Mouse (Mus musculus) hindbrain, embryonic 15.5 days (tissue): ENCODE results near the gene Chrne. TPM values are rescaled to one million over a fixed set of nuclear protein-coding genes. Genes with fewer than 3 reads are reported as not detected.

Experiments
- ATAC-seq: fragments of 200-750 bp; cut with Nextera tagmentation; 2 replicates; pipeline ENCODE4 v1.8.0; 2017; ENCODE audit warnings: low read depth, moderate number of reproducible peaks, moderate TSS enrichment; ENCODE audit not compliant: low FRiP score
- H3K27ac ChIP-seq: fragments of 300-500 bp; sonication (generic); replicated peaks from 2 replicates; pipeline ENCODE4 v1.5.1; 2015; ENCODE audit warnings: mild to moderate bottlenecking, inconsistent platforms
- H3K27me3 ChIP-seq: fragments of 300-500 bp; sonication (generic); 2 replicates; pipeline ENCODE4 v1.6.1; 2015; ENCODE audit warnings: control low read depth, inconsistent platforms
- H3K36me3 ChIP-seq: fragments of 300-500 bp; sonication (generic); 2 replicates; pipeline ENCODE4 v1.6.1; 2015; ENCODE audit warnings: control low read depth, inconsistent platforms
- H3K4me1 ChIP-seq: fragments of 300-500 bp; sonication (generic); replicated peaks from 2 replicates; pipeline ENCODE4 v1.6.1; 2015; ENCODE audit warnings: control low read depth, inconsistent platforms
- H3K4me2 ChIP-seq: fragments of 300-500 bp; sonication (generic); 2 replicates; pipeline ENCODE4 v1.6.1; 2015; ENCODE audit warnings: moderate library complexity, mild to moderate bottlenecking, inconsistent platforms
- H3K4me3 ChIP-seq: fragments of 300-500 bp; sonication (generic); 2 replicates; pipeline ENCODE4 v1.5.1; 2015; ENCODE audit warnings: mild to moderate bottlenecking, inconsistent platforms
- H3K9ac ChIP-seq: fragments of 300-500 bp; sonication (generic); 2 replicates; pipeline ENCODE4 v1.6.1; 2015; ENCODE audit warnings: inconsistent platforms
- H3K9me3 ChIP-seq: fragments of 300-500 bp; sonication (generic); 2 replicates; pipeline ENCODE4 v1.6.1; 2016; ENCODE audit warnings: control low read depth, inconsistent platforms
- WGBS: fragments of 180-500 bp; shearing (Covaris S2); methylation state at CpG from one replicate; pipeline ENCODE4 v1.1.7; 2015; 5-methylcytosine and 5-hydroxymethylcytosine counted together
- polyA plus RNA-seq: library from polyadenylated mRNA; unstranded; fragments of >200 nt; fragmentation: Nextera tagmentation; extraction: Ambion mirVana; gene quantifications from 2 replicates; pipeline ENCODE4 v1.2.1, GENCODE M21; 2015

Chrne gene
- polyA plus RNA-seq, 1 experiment from 2014 or later, result 0.51 TPM

DNA sequence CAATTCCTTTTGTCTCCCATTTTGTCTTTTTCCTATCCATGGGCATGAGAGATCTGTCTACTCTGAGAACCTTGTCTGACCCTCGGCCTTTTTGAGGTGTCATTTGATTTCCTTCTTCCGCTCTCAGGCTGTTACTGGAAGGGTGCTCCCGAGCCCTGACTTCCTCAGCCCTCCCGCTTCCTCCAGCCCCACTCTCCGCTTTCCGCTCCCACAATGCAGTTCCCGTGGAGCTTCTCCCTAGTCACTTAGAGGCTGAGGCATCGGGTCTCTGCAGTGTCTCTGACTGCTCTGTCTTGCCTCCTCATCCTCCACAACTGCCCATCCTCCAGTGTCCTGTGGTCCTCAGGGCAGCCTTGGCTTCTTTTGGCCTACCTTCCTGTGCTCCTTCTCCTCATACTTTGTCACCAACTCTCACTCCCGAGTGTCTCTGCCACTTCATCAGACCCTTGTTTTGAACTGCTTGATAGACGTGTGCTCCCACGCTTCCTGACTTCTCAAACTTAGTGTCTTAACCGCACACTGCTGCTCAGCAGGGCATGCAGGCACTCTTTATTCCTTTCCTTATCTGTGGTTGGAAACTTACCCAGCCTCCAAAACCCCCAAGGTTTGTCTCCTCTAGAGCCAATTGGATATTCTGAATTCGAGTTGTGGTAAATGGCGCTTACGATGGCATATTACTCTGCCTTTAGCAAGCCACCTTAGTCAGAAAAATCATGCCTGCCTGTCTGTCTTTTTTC, 24.6 kb downstream of the Chrne start:
- H3K4me3 ChIP-seq, result no peak overlapping the region
- peaks cover 10% of the 10 kb centered on the region; the same call in 1 of the 2 replicates for H3K36me3 ChIP-seq
- H3K27ac ChIP-seq, result no peak overlapping the region
- no peaks in the 10 kb centered on the region; the same call in 1 of the 2 replicates for H3K4me1 ChIP-seq
- no peak for ATAC-seq
- H3K27me3 ChIP-seq, result no peaks in the 10 kb centered on the region
- H3K9ac ChIP-seq, result no peak overlapping the region
- H3K4me2 ChIP-seq, result no peak overlapping the region
- H3K9me3 ChIP-seq, result no peaks in the 10 kb centered on the region
- WGBS, result 84% methylated on average over 15 of the region's 15 CpGs

GRCm38 (mm10) chr11:70591733-70592132, 27.3 kb downstream of the Chrne start:
- Histone ChIP-seq H3K27ac (no peak overlapping the region), H3K4me2 (no peak overlapping the region), H3K9ac (no peak overlapping the region), H3K4me1 (no peaks in the 10 kb centered on the region; the same call in 1 of the 2 replicates), H3K27me3 (no peaks in the 10 kb centered on the region), H3K9me3 (no peaks in the 10 kb centered on the region), H3K36me3 (no peaks in the 10 kb centered on the region), H3K4me3 (no peak overlapping the region)
- ATAC-seq, result no peak
- WGBS, result 75% methylated on average over 1 of the region's 1 CpGs

DNA sequence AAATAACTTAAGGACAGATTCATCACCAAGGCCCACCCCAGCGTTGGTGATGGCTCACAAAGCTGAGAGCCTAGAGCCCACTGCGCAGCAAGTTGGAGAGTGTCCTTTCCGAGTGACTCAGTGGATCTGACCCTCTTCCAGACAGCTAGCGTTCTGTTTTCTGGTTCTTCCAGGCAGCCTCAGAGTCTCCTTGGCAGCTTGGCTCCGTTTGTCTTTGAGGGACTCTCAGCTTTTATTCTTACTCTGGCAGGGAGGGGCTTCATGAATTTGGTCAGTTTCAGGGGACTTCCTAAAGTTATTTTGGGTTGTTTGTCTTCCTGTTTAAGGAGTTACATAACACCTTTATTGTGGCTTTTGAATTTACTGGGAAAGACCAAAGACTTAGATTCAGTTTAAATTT, 32.1 kb downstream of the Chrne start:
- WGBS, result 80% methylated on average over 5 of the region's 5 CpGs

DNA sequence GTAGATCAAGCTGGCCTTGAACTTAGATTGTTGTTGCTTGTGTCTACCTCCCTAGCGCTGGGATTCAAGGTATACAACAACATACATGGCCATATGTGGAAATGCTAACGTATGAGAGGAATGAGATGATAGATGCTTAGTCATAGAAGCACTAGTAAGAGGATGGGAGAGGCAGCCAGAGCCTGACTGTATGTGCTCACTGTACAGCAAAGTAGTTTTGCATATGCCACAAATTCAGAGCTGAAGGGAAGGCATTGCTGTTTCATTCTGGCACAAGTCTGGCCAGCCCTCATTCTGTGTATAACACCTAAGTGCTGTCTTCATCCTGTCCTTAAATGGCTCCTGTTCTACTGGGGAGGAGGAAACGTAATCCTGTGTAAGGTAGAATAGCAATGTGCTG, 32.8 kb downstream of the Chrne start:
- 89% methylated on average over 3 of the region's 3 CpGs for WGBS
- peaks cover 34% of the 10 kb centered on the region for H3K4me1 ChIP-seq
- no peak overlapping the region for H3K27ac ChIP-seq
- no peaks in the 10 kb centered on the region for H3K36me3 ChIP-seq
- no peak overlapping the region for H3K9ac ChIP-seq
- no peaks in the 10 kb centered on the region for H3K27me3 ChIP-seq
- H3K4me3 ChIP-seq, result no peak overlapping the region
- H3K4me2 ChIP-seq, result no peak overlapping the region
- H3K9me3 ChIP-seq, result no peaks in the 10 kb centered on the region
- ATAC-seq, result no peak

More for the DNA sequence above, 32.1 kb downstream of the Chrne start:
- Histone ChIP-seq H3K27ac (no peak overlapping the region), H3K9ac (no peak overlapping the region), H3K27me3 (no peaks in the 10 kb centered on the region), H3K4me1 (peaks cover 33% of the 10 kb centered on the region), H3K36me3 (no peaks in the 10 kb centered on the region), H3K4me2 (no peak overlapping the region), H3K9me3 (no peaks in the 10 kb centered on the region), H3K4me3 (no peak overlapping the region)
- no peak for ATAC-seq

- Histone ChIP-seq H3K9me3 (no peaks in the 10 kb centered on the region), H3K27me3 (no peaks in the 10 kb centered on the region), H3K4me1 (peaks cover 34% of the 10 kb centered on the region), H3K4me3 (no peak overlapping the region), H3K9ac (no peak overlapping the region), H3K27ac (peak overlapping the region; percentile 39; the same call in 1 of the 2 replicates), H3K4me2 (no peak overlapping the region), H3K36me3 (no peaks in the 10 kb centered on the region)
- ATAC-seq, result peak; percentile 59; the same call in 1 of the 2 replicates
- 32% methylated on average over 7 of the region's 7 CpGs for WGBS
Observed at GRCm38 (mm10) chr11:70585457-70585856, 33.6 kb downstream of the Chrne start.

GRCm38 (mm10) chr11:70583775-70584174, 35.2 kb downstream of the Chrne start:
- no peak overlapping the region for H3K27ac ChIP-seq
- H3K4me3 ChIP-seq, result no peak overlapping the region

DNA sequence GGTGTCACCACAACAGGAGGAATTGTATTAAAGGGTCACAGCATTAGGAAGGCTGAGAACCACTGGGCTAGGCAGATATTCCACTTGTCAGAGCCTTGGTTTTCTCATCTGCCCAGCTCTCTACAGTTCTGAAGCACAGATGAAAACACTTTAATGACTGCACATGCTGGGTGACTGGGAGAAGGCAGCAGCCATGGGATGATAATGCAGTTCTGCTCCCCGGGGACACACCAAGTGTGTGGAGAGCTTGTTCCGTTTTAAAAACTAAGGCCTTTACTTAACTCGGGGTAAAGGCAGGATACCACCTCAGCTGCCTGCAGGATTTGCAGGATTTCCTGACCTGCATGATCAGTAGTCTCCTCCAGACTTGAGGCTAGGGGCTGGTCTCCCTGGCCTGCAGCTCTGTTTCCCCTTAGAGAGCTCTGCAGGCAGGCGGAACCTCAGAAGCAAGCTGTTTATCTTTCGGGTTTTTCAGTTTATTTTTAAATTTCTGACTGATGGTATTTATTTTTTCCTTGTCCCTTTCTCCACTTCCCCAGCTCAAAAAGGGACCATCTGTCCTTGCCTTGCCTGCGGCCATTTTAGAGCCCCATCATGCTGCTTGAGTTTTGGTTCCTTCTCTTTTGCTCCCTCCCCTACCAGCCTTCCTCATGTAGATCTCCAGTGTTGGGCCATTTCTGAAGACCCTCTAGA, 35.8 kb downstream of the Chrne start:
- WGBS, result 73% methylated on average over 6 of the region's 6 CpGs
- H3K9ac ChIP-seq, result no peak overlapping the region
- no peak overlapping the region for H3K4me2 ChIP-seq
- H3K27ac ChIP-seq, result no peak overlapping the region; the same call in 1 of the 2 replicates
- H3K4me1 ChIP-seq, result peaks cover 47% of the 10 kb centered on the region
- no peak for ATAC-seq
- H3K36me3 ChIP-seq, result no peaks in the 10 kb centered on the region
- H3K9me3 ChIP-seq, result no peaks in the 10 kb centered on the region
- no peaks in the 10 kb centered on the region for H3K27me3 ChIP-seq
- no peak overlapping the region for H3K4me3 ChIP-seq

More at GRCm38 (mm10) chr11:70583775-70584174, 35.2 kb downstream of the Chrne start:
- H3K9ac ChIP-seq, result no peak overlapping the region
- no peaks in the 10 kb centered on the region for H3K36me3 ChIP-seq
- H3K4me2 ChIP-seq, result no peak overlapping the region
- no peak for ATAC-seq
- H3K27me3 ChIP-seq, result no peaks in the 10 kb centered on the region
- H3K9me3 ChIP-seq, result no peaks in the 10 kb centered on the region
- WGBS, result 91% methylated on average over 7 of the region's 7 CpGs
- H3K4me1 ChIP-seq, result peaks cover 41% of the 10 kb centered on the region

DNA sequence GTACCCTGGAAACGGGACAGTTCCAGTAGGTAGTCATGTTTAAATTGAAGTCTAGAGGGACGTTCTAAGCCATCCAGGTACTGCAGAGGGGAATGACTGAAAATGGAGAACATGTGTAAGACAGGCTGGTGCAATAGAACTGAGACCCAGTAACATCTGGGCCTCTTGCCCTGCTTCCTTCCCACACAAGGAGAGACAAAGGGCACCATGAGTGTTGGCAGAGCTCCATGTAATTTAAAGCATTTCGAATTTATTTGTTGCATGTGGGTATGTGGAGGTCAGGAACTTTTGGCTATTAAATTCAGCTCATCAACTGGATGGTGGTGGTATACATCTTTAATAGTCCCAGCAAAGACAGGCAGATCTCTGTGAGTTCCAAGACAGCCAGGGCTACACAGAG, 36.8 kb downstream of the Chrne start:
- peaks cover 56% of the 10 kb centered on the region for H3K4me1 ChIP-seq
- no peak overlapping the region for H3K27ac ChIP-seq
- H3K4me2 ChIP-seq, result no peak overlapping the region
- no peak overlapping the region for H3K9ac ChIP-seq
- H3K36me3 ChIP-seq, result no peaks in the 10 kb centered on the region
- no peak for ATAC-seq
- H3K27me3 ChIP-seq, result no peaks in the 10 kb centered on the region
- WGBS, result 76% methylated on average over 3 of the region's 3 CpGs
- no peak overlapping the region for H3K4me3 ChIP-seq
- H3K9me3 ChIP-seq, result no peaks in the 10 kb centered on the region

DNA sequence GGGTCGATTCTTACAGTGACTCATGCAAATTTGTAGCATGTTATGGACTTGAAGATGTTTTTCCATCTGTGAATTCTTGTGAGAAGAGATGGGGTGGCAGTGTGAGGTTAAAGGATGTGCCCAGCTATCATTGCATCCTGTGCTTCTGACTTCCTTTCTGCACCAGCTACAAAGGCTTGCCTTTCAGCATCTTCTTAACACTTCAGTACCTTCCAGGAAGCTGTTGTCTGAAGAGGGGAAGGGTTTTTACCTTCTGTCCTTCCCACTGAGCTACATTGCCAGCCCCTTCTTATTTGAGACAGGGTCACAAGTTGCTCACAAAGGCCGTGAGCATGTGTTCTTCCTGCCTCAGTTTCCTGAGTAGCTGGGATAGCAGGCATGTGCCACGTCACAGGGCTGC, 38.1 kb downstream of the Chrne start:
- H3K4me3 ChIP-seq, result no peak overlapping the region
- H3K36me3 ChIP-seq, result no peaks in the 10 kb centered on the region
- H3K9ac ChIP-seq, result no peak overlapping the region
- no peaks in the 10 kb centered on the region for H3K9me3 ChIP-seq
- no peak overlapping the region for H3K4me2 ChIP-seq
- WGBS, result 84% methylated on average over 3 of the region's 3 CpGs
- no peak for ATAC-seq
- H3K27me3 ChIP-seq, result no peaks in the 10 kb centered on the region
- peaks cover 59% of the 10 kb centered on the region for H3K4me1 ChIP-seq
- H3K27ac ChIP-seq, result no peak overlapping the region

GRCm38 (mm10) chr11:70580358-70580720, 38.7 kb downstream of the Chrne start:
- no peak for ATAC-seq
- Histone ChIP-seq H3K9me3 (no peaks in the 10 kb centered on the region), H3K4me2 (no peak overlapping the region), H3K36me3 (no peaks in the 10 kb centered on the region), H3K27me3 (no peaks in the 10 kb centered on the region), H3K4me3 (no peak overlapping the region), H3K27ac (no peak overlapping the region), H3K4me1 (peaks cover 55% of the 10 kb centered on the region), H3K9ac (no peak overlapping the region)
- 69% methylated on average over 5 of the region's 5 CpGs for WGBS

DNA sequence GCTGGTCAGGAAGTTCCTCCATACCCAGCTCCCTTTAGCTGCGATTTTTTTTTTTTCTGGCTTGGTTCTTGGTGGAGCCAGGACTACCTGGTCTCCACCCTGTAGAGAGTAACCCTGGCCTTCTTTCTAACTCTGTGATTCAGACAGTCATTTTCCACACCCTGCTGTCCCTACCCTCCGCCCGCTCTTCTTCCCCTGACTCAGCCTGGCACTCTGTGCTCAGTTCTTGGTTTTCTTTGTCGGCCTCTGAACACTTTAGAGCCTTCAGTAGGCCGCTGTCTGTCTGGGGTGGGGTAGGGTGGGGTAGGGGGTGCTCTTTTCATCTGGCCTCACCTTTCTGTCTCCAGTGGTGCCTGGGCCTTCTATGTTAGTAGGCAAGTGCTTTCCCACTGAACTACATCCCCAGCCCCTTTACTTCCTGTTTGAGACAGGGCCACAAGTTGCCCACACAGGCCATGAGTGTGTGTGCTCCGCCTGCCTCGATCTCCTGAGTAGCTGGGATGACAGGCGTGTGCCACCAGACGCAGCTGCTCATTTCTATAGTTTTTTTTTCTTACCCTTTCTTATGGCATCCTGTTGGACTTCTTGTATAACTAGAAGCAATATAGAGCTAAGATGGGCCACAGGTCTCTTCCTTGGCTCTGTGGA, 39.2 kb downstream of the Chrne start:
- ATAC-seq, result no peak
- Histone ChIP-seq H3K4me3 (no peak overlapping the region), H3K27ac (no peak overlapping the region), H3K9ac (no peak overlapping the region), H3K27me3 (no peaks in the 10 kb centered on the region), H3K9me3 (no peaks in the 10 kb centered on the region), H3K36me3 (no peaks in the 10 kb centered on the region), H3K4me1 (peaks cover 50% of the 10 kb centered on the region), H3K4me2 (no peak overlapping the region)
- 85% methylated on average over 9 of the region's 9 CpGs for WGBS

DNA sequence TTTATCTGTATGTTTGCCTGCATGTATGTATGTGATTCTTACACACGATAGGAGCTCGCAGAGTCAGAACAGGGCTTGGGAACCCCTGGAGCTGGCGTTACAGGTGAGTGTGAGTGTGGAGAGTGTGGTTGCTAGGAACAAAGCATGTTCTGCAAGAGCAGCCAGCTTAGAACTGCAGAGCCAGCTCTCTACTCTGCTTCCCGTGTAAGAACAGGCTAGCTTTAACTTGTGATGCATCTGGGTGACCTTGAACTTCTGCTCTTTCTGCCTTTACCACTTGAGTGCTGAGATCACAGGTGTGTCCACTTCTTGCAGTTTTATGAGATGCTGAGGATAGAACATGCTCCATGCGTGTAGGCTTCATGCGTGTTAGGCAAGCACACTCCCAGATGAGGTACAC, 40.1 kb downstream of the Chrne start:
- WGBS, result 90% methylated on average over 6 of the region's 6 CpGs
- Histone ChIP-seq H3K4me2 (no peak overlapping the region), H3K9ac (no peak overlapping the region), H3K27me3 (no peaks in the 10 kb centered on the region), H3K9me3 (no peaks in the 10 kb centered on the region), H3K36me3 (no peaks in the 10 kb centered on the region), H3K4me1 (peaks cover 43% of the 10 kb centered on the region), H3K4me3 (no peak overlapping the region), H3K27ac (no peak overlapping the region)
- ATAC-seq, result no peak
